Mouse (Mus musculus): ENCODE measurements around the gene Fam178b. TPM values are rescaled to one million over a fixed set of nuclear protein-coding genes. Genes with fewer than 3 reads are reported as not detected.
A peak's percentile ranks its signal among the peaks of the same experiment; 100 is the strongest.

Fam178b gene
- polyA plus RNA-seq, 1 experiment from 2014 or later, result not detected

- Histone ChIP-seq H3K36me3 (ENCODE audit: control insufficient read depth, insufficient read depth, low read length) (peaks cover 41% of the 10 kb centered on the region), H3K27ac (ENCODE audit: low read depth, low read length) (no peak overlapping the region), H3K27me3 (ENCODE audit: control insufficient read depth, insufficient read depth, low read length) (no peaks in the 10 kb centered on the region), H3K9me3 (ENCODE audit: control insufficient read depth, low read length) (no peaks in the 10 kb centered on the region), H3K4me2 (ENCODE audit: low read depth) (no peak overlapping the region), H3K4me1 (ENCODE audit: control insufficient read depth, insufficient read depth, low read length) (peaks cover 24% of the 10 kb centered on the region), H3K4me3 (ENCODE audit: low read depth, low read length) (no peak overlapping the region), H3K9ac (ENCODE audit: low read length) (no peak overlapping the region)
- DNase-seq (ENCODE audit: low spot score), result no peak
- 89% methylated on average over 18 of the region's 18 CpGs for WGBS
- ATAC-seq (ENCODE audit: insufficient read depth, low FRiP score, low TSS enrichment), result no peak
Measured at GRCm38 (mm10) chr1:36549491-36549890, 133.5 kb downstream of the Fam178b start.

- ATAC-seq (ENCODE audit: insufficient read depth, low FRiP score, low TSS enrichment) (no peak), DNase-seq (ENCODE audit: low spot score) (no peak)
- 56% methylated on average over 8 of the region's 8 CpGs for WGBS
- Histone ChIP-seq H3K4me3 (ENCODE audit: low read depth, low read length) (no peak overlapping the region), H3K4me2 (ENCODE audit: low read depth) (no peak overlapping the region), H3K36me3 (ENCODE audit: control insufficient read depth, insufficient read depth, low read length) (peaks cover 37% of the 10 kb centered on the region), H3K27me3 (ENCODE audit: control insufficient read depth, insufficient read depth, low read length) (no peaks in the 10 kb centered on the region), H3K27ac (ENCODE audit: low read depth, low read length) (no peak overlapping the region), H3K9ac (ENCODE audit: low read length) (no peak overlapping the region), H3K9me3 (ENCODE audit: control insufficient read depth, low read length) (no peaks in the 10 kb centered on the region), H3K4me1 (ENCODE audit: control insufficient read depth, insufficient read depth, low read length) (peaks cover 18% of the 10 kb centered on the region)
Measured at GRCm38 (mm10) chr1:36548771-36549170, 134.2 kb downstream of the Fam178b start.

GRCm38 (mm10) chr1:36547981-36548598 lies 134.9 kb downstream of the Fam178b start:
- peaks cover 31% of the 10 kb centered on the region for H3K36me3 ChIP-seq (ENCODE audit: control insufficient read depth, insufficient read depth, low read length)
- DNase-seq (ENCODE audit: low spot score) (no peak), ATAC-seq (ENCODE audit: insufficient read depth, low FRiP score, low TSS enrichment) (no peak)
- H3K4me3 ChIP-seq (ENCODE audit: low read depth, low read length), result no peak overlapping the region
- no peaks in the 10 kb centered on the region for H3K9me3 ChIP-seq (ENCODE audit: control insufficient read depth, low read length)
- peaks cover 18% of the 10 kb centered on the region for H3K4me1 ChIP-seq (ENCODE audit: control insufficient read depth, insufficient read depth, low read length)
- no peak overlapping the region for H3K9ac ChIP-seq (ENCODE audit: low read length)
- H3K4me2 ChIP-seq (ENCODE audit: low read depth), result no peak overlapping the region
- no peaks in the 10 kb centered on the region for H3K27me3 ChIP-seq (ENCODE audit: control insufficient read depth, insufficient read depth, low read length)
- H3K27ac ChIP-seq (ENCODE audit: low read depth, low read length), result no peak overlapping the region
- WGBS, result 61% methylated on average over 9 of the region's 9 CpGs

DNA sequence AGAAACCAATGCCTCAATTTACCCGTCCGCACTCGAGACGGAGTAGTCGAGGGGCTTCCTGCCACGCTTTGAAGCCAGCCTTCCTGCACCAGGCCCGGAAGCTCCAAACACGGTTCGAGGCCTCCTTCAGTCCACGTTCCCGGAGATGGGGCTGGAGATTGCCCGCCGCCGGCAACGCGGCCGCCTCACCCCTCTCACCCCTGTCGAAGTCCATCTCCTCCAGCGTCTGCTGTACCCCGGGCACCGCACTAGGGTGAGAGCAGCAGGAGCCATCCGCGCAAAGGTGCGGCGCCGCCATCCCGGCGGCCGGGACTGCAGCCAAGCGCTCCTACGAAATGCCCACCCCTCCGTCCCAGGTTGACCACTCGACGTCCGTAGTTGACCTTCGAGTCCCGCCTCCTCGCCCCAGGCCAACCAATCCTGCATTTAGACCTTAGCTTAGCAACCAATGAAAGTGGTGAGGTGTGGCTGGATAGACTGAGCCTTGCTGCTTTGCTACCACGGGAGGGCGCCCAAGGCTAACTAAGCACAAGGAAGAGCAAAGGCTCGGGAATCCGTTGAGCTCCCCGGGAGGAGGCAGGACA lies 136.0 kb downstream of the Fam178b start, which contains the start of gene Ankrd39:
Gene Ankrd39, minus strand, starts transcription at position 558 of the 584 bp plus-strand sequence.
- ATAC-seq (ENCODE audit: insufficient read depth, low FRiP score, low TSS enrichment), result peak; percentile 96
- no peaks in the 10 kb centered on the region for H3K27me3 ChIP-seq (ENCODE audit: control insufficient read depth, insufficient read depth, low read length)
- H3K4me2 ChIP-seq (ENCODE audit: low read depth), result peak within 1 kb of the TSS; percentile 60
- DNase-seq (ENCODE audit: low spot score), result peak; percentile 96
- peak within 1 kb of the TSS; percentile 69 for H3K9ac ChIP-seq (ENCODE audit: low read length)
- no peaks in the 10 kb centered on the region for H3K9me3 ChIP-seq (ENCODE audit: control insufficient read depth, low read length)
- WGBS, result 0% methylated on average over 43 of the region's 43 CpGs
- peaks cover 21% of the 10 kb centered on the region for H3K36me3 ChIP-seq (ENCODE audit: control insufficient read depth, insufficient read depth, low read length)
- H3K27ac ChIP-seq (ENCODE audit: low read depth, low read length), result no peak within 1 kb of the TSS
- H3K4me1 ChIP-seq (ENCODE audit: control insufficient read depth, insufficient read depth, low read length), result peaks cover 18% of the 10 kb centered on the region
- peak within 1 kb of the TSS; percentile 59 for H3K4me3 ChIP-seq (ENCODE audit: low read depth, low read length)

GRCm38 (mm10) chr1:36545845-36546600 lies 137.0 kb downstream of the Fam178b start:
- DNase-seq (ENCODE audit: low spot score), result no peak
- H3K27me3 ChIP-seq (ENCODE audit: control insufficient read depth, insufficient read depth, low read length), result no peaks in the 10 kb centered on the region
- peak overlapping the region; percentile 60 for H3K4me2 ChIP-seq (ENCODE audit: low read depth)
- no peak for ATAC-seq (ENCODE audit: insufficient read depth, low FRiP score, low TSS enrichment)
- H3K9ac ChIP-seq (ENCODE audit: low read length), result no peak overlapping the region; the same call in 1 of the 2 replicates
- H3K9me3 ChIP-seq (ENCODE audit: control insufficient read depth, low read length), result no peaks in the 10 kb centered on the region
- peaks cover 16% of the 10 kb centered on the region for H3K36me3 ChIP-seq (ENCODE audit: control insufficient read depth, insufficient read depth, low read length)
- peak overlapping the region; percentile 59 for H3K4me3 ChIP-seq (ENCODE audit: low read depth, low read length)
- WGBS, result 72% methylated on average over 19 of the region's 19 CpGs
- peaks cover 18% of the 10 kb centered on the region for H3K4me1 ChIP-seq (ENCODE audit: control insufficient read depth, insufficient read depth, low read length)
- H3K27ac ChIP-seq (ENCODE audit: low read depth, low read length), result no peak overlapping the region

DNA sequence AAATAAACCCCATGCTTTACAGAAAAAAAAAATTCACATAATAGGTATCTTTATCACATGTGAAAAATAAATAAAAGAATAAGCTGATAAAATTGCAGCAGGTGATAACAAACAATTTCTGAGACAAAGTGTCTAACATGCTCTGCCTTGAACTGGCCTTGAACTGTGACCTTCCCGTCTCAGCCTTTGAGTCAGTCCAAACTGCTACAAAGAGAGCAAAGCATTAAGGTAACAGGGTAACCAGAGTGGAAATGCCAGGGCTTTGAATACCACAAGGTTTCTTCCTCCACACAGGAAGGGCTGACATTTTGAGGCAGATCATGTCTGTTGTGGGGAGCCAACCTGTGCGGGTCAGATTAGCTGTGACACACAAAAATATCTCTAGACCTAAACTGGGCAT lies 137.6 kb downstream of the Fam178b start:
- Histone ChIP-seq H3K9me3 (ENCODE audit: control insufficient read depth, low read length) (no peaks in the 10 kb centered on the region), H3K9ac (ENCODE audit: low read length) (no peak overlapping the region), H3K4me3 (ENCODE audit: low read depth, low read length) (no peak overlapping the region), H3K4me1 (ENCODE audit: control insufficient read depth, insufficient read depth, low read length) (peaks cover 18% of the 10 kb centered on the region), H3K27ac (ENCODE audit: low read depth, low read length) (no peak overlapping the region), H3K27me3 (ENCODE audit: control insufficient read depth, insufficient read depth, low read length) (no peaks in the 10 kb centered on the region), H3K4me2 (ENCODE audit: low read depth) (no peak overlapping the region), H3K36me3 (ENCODE audit: control insufficient read depth, insufficient read depth, low read length) (peaks cover 20% of the 10 kb centered on the region)
- WGBS, result 82% methylated on average over 2 of the region's 2 CpGs
- ATAC-seq (ENCODE audit: insufficient read depth, low FRiP score, low TSS enrichment) (no peak), DNase-seq (ENCODE audit: low spot score) (no peak)

DNA sequence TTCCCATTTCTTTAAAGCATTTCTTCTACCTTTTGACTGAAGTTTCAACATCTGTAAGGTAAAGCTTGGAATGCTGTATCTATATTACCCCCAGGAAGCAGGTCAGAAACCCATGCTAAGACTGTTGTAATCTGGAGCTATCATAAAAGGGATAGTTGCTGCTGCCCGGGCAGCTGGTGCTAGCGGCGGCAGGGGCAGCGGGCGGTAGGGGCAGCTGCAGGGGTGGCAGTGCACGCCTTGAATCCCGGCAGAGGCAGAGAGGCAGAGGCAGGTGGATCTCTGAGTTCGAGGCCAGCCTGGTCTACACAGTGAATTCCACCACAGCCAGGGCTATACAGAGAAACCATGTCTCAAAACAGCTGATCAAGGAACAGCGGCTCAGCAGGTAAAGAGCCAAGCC lies 140.1 kb downstream of the Fam178b start:
- peaks cover 7% of the 10 kb centered on the region; the same call in 1 of the 2 replicates for H3K36me3 ChIP-seq (ENCODE audit: control insufficient read depth, insufficient read depth, low read length)
- no peak overlapping the region for H3K9ac ChIP-seq (ENCODE audit: low read length)
- no peaks in the 10 kb centered on the region for H3K27me3 ChIP-seq (ENCODE audit: control insufficient read depth, insufficient read depth, low read length)
- DNase-seq (ENCODE audit: low spot score) (no peak), ATAC-seq (ENCODE audit: insufficient read depth, low FRiP score, low TSS enrichment) (no peak)
- no peak overlapping the region for H3K4me2 ChIP-seq (ENCODE audit: low read depth)
- no peaks in the 10 kb centered on the region for H3K9me3 ChIP-seq (ENCODE audit: control insufficient read depth, low read length)
- H3K4me1 ChIP-seq (ENCODE audit: control insufficient read depth, insufficient read depth, low read length), result peaks cover 6% of the 10 kb centered on the region
- H3K27ac ChIP-seq (ENCODE audit: low read depth, low read length), result no peak overlapping the region
- H3K4me3 ChIP-seq (ENCODE audit: low read depth, low read length), result no peak overlapping the region
- WGBS, result 92% methylated on average over 9 of the region's 9 CpGs

DNA sequence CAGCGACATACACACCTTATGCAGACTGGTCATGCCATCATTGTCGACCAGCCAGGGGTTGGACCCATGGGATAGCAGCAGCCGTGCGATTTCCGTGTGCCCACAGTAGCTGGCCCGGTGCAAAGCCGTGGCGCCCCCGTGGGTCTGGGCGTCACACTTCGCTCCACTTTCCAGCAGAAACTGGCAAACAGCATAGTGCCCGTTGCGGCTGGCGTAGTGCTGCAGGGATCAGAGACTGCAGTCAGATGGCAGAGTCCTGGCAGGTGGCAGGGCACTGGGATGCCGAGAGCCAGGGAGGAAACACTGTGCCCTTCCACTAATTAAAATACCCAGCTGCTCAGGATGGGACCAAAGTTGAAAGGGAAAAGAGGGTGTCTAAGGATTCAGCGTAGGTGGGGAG lies 141.1 kb downstream of the Fam178b start:
- 95% methylated on average over 16 of the region's 16 CpGs for WGBS
- Histone ChIP-seq H3K9ac (ENCODE audit: low read length) (no peak overlapping the region), H3K4me3 (ENCODE audit: low read depth, low read length) (no peak overlapping the region), H3K27me3 (ENCODE audit: control insufficient read depth, insufficient read depth, low read length) (no peaks in the 10 kb centered on the region), H3K36me3 (ENCODE audit: control insufficient read depth, insufficient read depth, low read length) (peaks cover 7% of the 10 kb centered on the region; the same call in 1 of the 2 replicates), H3K4me2 (ENCODE audit: low read depth) (no peak overlapping the region), H3K9me3 (ENCODE audit: control insufficient read depth, low read length) (no peaks in the 10 kb centered on the region), H3K4me1 (ENCODE audit: control insufficient read depth, insufficient read depth, low read length) (peaks cover 6% of the 10 kb centered on the region), H3K27ac (ENCODE audit: low read depth, low read length) (no peak overlapping the region)
- DNase-seq (ENCODE audit: low spot score) (no peak), ATAC-seq (ENCODE audit: insufficient read depth, low FRiP score, low TSS enrichment) (no peak)

Measured in neural tube, embryonic 11.5 days (tissue).